Mouse (Mus musculus): ENCODE measurements around the gene Frem3.

GRCm38 (mm10) chr8:80732326-80732725 lies 121.4 kb downstream of the Frem3 start:
- no peak for TF ChIP-seq CTCF (IDR thresholded peaks at IDR 0.05; ENCODE audit: low read depth, low read length)
- TF ChIP-seq POLR2A (IDR thresholded peaks at IDR 0.05; ENCODE audit: insufficient read depth, low read length): no peak
- TF ChIP-seq EP300 (IDR thresholded peaks at IDR 0.05; ENCODE audit: insufficient read depth, low read depth, low read length): no peak

Measured in ES-Bruce4 (cell line).